In the genomic region with DNA sequence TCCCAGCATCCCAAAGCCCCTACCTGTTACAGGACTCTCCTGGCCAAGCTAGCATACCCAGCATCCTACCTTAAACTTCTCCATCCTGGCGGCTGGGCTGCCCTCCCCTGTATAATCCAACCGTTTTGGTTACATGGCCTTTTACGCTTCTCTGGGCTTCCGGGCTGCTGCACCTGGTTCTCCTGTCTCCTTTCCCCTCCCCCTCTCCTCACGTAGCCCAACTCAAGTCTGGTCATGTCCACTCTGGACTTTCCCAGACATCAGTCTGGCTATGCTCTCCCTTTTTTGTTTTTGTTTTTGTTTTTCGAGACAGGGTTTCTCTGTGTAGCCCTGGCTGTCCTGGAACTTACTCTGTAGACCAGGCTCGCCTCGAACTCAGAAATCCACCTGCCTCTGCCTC, we compare ENCODE assay signal across 29 mouse cellular contexts. TPM values are rescaled to one million over a fixed set of nuclear protein-coding genes. Genes with fewer than 3 reads are reported as not detected.
DNase-seq lines count a peak whose midpoint lies in the region; ATAC-seq and TF ChIP-seq lines count a peak whose summit lies in the region.
"Had no signal": no experiment of that assay in that cellular context is flagged by ENCODE, and none has a peak within 500 bp of the region (broad histone marks: within the 10 kb centered on the region; RNA-seq: fewer than 3 reads in every experiment).

No protein-coding gene starts in this region.

- H3K27me3 ChIP-seq in kidney, embryonic 16.5 days (ENCODE audit: insufficient read depth, low read length) = no peaks in the 10 kb centered on the region
- no peaks in the 10 kb centered on the region for H3K27me3 ChIP-seq in CH12.LX (replicated peaks)
- H3K27me3 ChIP-seq in ES-Bruce4 (ENCODE audit: control insufficient read depth, insufficient read depth, low read length, poor library complexity, severe bottlenecking) = no peaks in the 10 kb centered on the region
- H3K27me3 ChIP-seq: embryonic facial prominence, embryonic 13.5 days; forebrain, embryonic 12.5 days; forebrain, embryonic 15.5 days; heart, embryonic 12.5 days; heart, embryonic 15.5 days; hindbrain, embryonic 13.5 days; intestine, embryonic 15.5 days had no signal

- H3K4me1 ChIP-seq in kidney, embryonic 16.5 days (ENCODE audit: insufficient read depth, low read length) = peaks cover 13% of the 10 kb centered on the region
- H3K4me1 ChIP-seq in CH12.LX (ENCODE audit: control insufficient read depth in 1 of 2, insufficient read depth in 2 of 2) = peaks cover 9 to 47% of the 10 kb centered on the region in 2 experiments
- peaks cover 3% of the 10 kb centered on the region for H3K4me1 ChIP-seq in ES-Bruce4 (ENCODE audit: control insufficient read depth, insufficient read depth, low read length)

- dilution Hi-C loops in CH12.LX (cut with MboI; ENCODE audit: extremely low pct_ligation_motif_present, extremely low pct_unique_long_range_greater_than_20kb, low sequenced_read_pairs) = no loop called here

- intact Hi-C loops in left cerebral cortex, postnatal 25 days (cut with DNase I) = no loop called here

- peaks cover 32% of the 10 kb centered on the region for H3K79me2 ChIP-seq in CH12.LX (replicated peaks; ENCODE audit: control insufficient read depth, extremely low read depth, insufficient read depth, poor library complexity, severe bottlenecking)

- in situ Hi-C loops in CH12.LX (cut with MboI; ENCODE audit: low pct_ligation_motif_present, low pct_unique_long_range_greater_than_20kb, low sequenced_read_pairs) = no loop called here

- H3K4me2 ChIP-seq in kidney, embryonic 16.5 days (replicated peaks; ENCODE audit: low read depth, low read length) = no peak overlapping the region
- H3K4me2 ChIP-seq in CH12.LX (ENCODE audit: insufficient read depth, low read depth, poor library complexity, severe bottlenecking) = peak overlapping the region; percentile 63
- H3K4me2 ChIP-seq: embryonic facial prominence, embryonic 13.5 days; forebrain, embryonic 12.5 days; forebrain, embryonic 15.5 days; heart, embryonic 12.5 days; heart, embryonic 15.5 days; hindbrain, embryonic 13.5 days; intestine, embryonic 15.5 days had no signal

- no peak overlapping the region for H3K27ac ChIP-seq in kidney, embryonic 16.5 days (ENCODE audit: low read length)
- peak overlapping the region; percentile 57 for H3K27ac ChIP-seq in CH12.LX (ENCODE audit: insufficient read depth, low read depth)
- H3K27ac ChIP-seq in ES-Bruce4 (ENCODE audit: insufficient read depth, low read length) = peak overlapping the region; percentile 95
- H3K27ac ChIP-seq: embryonic facial prominence, embryonic 10.5 days; embryonic facial prominence, embryonic 13.5 days; forebrain, embryonic 12.5 days; forebrain, embryonic 15.5 days; heart, embryonic 15.5 days; hindbrain, embryonic 10.5 days; hindbrain, embryonic 13.5 days; intestine, embryonic 15.5 days had no signal

- TF ChIP-seq CTCF in CH12.LX (conservative IDR thresholded peaks at IDR 0.05 in 1 of 2, IDR thresholded peaks at IDR 0.05 in 1 of 2; ENCODE audit: low read depth in 2 of 2, low read length in 2 of 2) (no peak), ES-Bruce4 (IDR thresholded peaks at IDR 0.05; ENCODE audit: low read depth, low read length) (no peak)

- 0 out of 2 replicates have a peak overlapping the region, but pooled peaks have one; percentile 22 for H3K9ac ChIP-seq in kidney, embryonic 16.5 days (replicated peaks; ENCODE audit: low read length)
- peak overlapping the region; percentile 20 for H3K9ac ChIP-seq in CH12.LX (ENCODE audit: insufficient read depth, low read depth)
- H3K9ac ChIP-seq in ES-Bruce4 (ENCODE audit: low read depth, poor library complexity, severe bottlenecking) = peak overlapping the region; percentile 82
- H3K9ac ChIP-seq: embryonic facial prominence, embryonic 13.5 days; forebrain, embryonic 12.5 days; forebrain, embryonic 15.5 days; heart, embryonic 12.5 days; heart, embryonic 15.5 days; hindbrain, embryonic 13.5 days; intestine, embryonic 15.5 days had no signal

- TF ChIP-seq EP300 in CH12.LX (IDR thresholded peaks at IDR 0.05; ENCODE audit: low read length) = peak; percentile 43
- TF ChIP-seq EP300 in ES-Bruce4 (IDR thresholded peaks at IDR 0.05; ENCODE audit: insufficient read depth, low read depth, low read length) = peak; percentile 76; the same call in 1 of the 2 replicates

- H3K4me3 ChIP-seq in kidney, embryonic 16.5 days (ENCODE audit: low read length) = no peak overlapping the region
- peak overlapping the region; percentile 1 to 60 (median 54) for H3K4me3 ChIP-seq in CH12.LX (replicated peaks in 1 of 3; ENCODE audit: low read depth in 2 of 3, low read length in 2 of 3, poor library complexity in 1 of 3)
- peak overlapping the region; percentile 47 for H3K4me3 ChIP-seq in ES-Bruce4 (ENCODE audit: low read depth, low read length)
- H3K4me3 ChIP-seq: embryonic facial prominence, embryonic 10.5 days; embryonic facial prominence, embryonic 13.5 days; erythroblast, embryonic 14.5 days; forebrain, embryonic 12.5 days; forebrain, embryonic 15.5 days; heart, embryonic 12.5 days; heart, embryonic 15.5 days; hindbrain, embryonic 10.5 days; hindbrain, embryonic 13.5 days; intestine, embryonic 15.5 days had no signal

- TF ChIP-seq POLR2A in CH12.LX (IDR thresholded peaks at IDR 0.05; ENCODE audit: low read depth, low read length) (peak; percentile 65), ES-Bruce4 (IDR thresholded peaks at IDR 0.05; ENCODE audit: insufficient read depth, low read length) (no peak)

- H3K9me3 ChIP-seq in kidney, embryonic 16.5 days (ENCODE audit: low read length) = no peaks in the 10 kb centered on the region
- H3K9me3 ChIP-seq in CH12.LX (replicated peaks; ENCODE audit: low read length) (peaks cover 6% of the 10 kb centered on the region), ES-Bruce4 (replicated peaks; ENCODE audit: control insufficient read depth, insufficient read depth, low read length, poor library complexity, severe bottlenecking) (no peaks in the 10 kb centered on the region)
- H3K9me3 ChIP-seq: embryonic facial prominence, embryonic 10.5 days; embryonic facial prominence, embryonic 13.5 days; forebrain, embryonic 15.5 days; heart, embryonic 12.5 days; heart, embryonic 15.5 days; hindbrain, embryonic 10.5 days; hindbrain, embryonic 13.5 days; intestine, embryonic 15.5 days had no signal

- DNase-seq in kidney, adult 9 months = no peak
- DNase-seq in CH12.LX (ENCODE audit: extremely low read depth) (peak; percentile 34), R1 (ENCODE audit: low read depth, low spot score) (peak; percentile 45)
- no peak for DNase-seq in adrenal gland, adult 8-10 months
- DNase-seq in left cerebral cortex, postnatal 25 days (ENCODE audit: low spot score in 2 of 2) = no peak
- DNase-seq: adrenal gland, adult 2 months; adrenal gland, postnatal 25 days; B cell, adult 2 months; cerebellum, adult 2 months; cerebellum, postnatal 10 days; cerebellum, postnatal 36 days; embryo, embryonic 11 days; gastrocnemius, postnatal 25 days; heart, adult 18-20 months; heart, postnatal 10 days; heart, postnatal 36 days had no signal

- whole genome bisulfite sequencing in kidney, embryonic 16.5 days = 79% methylated on average over 8 of the region's 8 CpGs

- no peak for TF ChIP-seq RAD21 in CH12.LX (IDR thresholded peaks at IDR 0.05; ENCODE audit: low read depth, low read length)

- no peak for ATAC-seq in kidney, embryonic 16.5 days (ENCODE audit: low FRiP score, low TSS enrichment)
- ATAC-seq: forebrain, embryonic 15.5 days; hindbrain, embryonic 16.5 days; intestine, embryonic 15.5 days had no signal

- no peaks in the 10 kb centered on the region for H3K36me3 ChIP-seq in kidney, embryonic 16.5 days (ENCODE audit: insufficient read depth, low read length)
- H3K36me3 ChIP-seq in CH12.LX (replicated peaks in 1 of 2; ENCODE audit: control insufficient read depth in 1 of 2, insufficient read depth in 1 of 2, low read length in 1 of 2) (peaks cover 2 to 6% of the 10 kb centered on the region in 2 experiments), ES-Bruce4 (ENCODE audit: control insufficient read depth, insufficient read depth, low read length, poor library complexity, severe bottlenecking) (no peaks in the 10 kb centered on the region)
- H3K36me3 ChIP-seq: embryonic facial prominence, embryonic 13.5 days; forebrain, embryonic 12.5 days; forebrain, embryonic 15.5 days; heart, embryonic 12.5 days; heart, embryonic 15.5 days; hindbrain, embryonic 13.5 days; intestine, embryonic 15.5 days had no signal

TF ChIP-seq in CH12.LX, 34 proteins besides CTCF, POLR2A, EP300 and RAD21 (continues in another document):
- TF ChIP-seq ETS1 (conservative IDR thresholded peaks at IDR 0.05; ENCODE audit: low read depth, low read length) (peak; percentile 58; the same call in 1 of the 2 replicates), JUND (conservative IDR thresholded peaks at IDR 0.05; ENCODE audit: low read depth, low read length) (no peak), MAZ (IDR thresholded peaks at IDR 0.05; ENCODE audit: low read depth, low read length) (0 out of 2 replicates have a peak, but pooled peaks have one; percentile 55), JUN (IDR thresholded peaks at IDR 0.05; ENCODE audit: insufficient read depth, low read depth, low read length) (no peak), CHD1 (IDR thresholded peaks at IDR 0.05; ENCODE audit: low read depth, low read length) (peak; percentile 98)

RNA-seq across cellular contexts. Expression of gene Ube2n, which starts 2.3 kb away (rescaled TPM):
- polyA plus RNA-seq in kidney, embryonic 16.5 days (2015; fragmentation: Nextera tagmentation; extraction: Ambion mirVana) = 338 and 353 TPM in 2 replicates
- total RNA-seq in CH12.LX (2012; rRNA removed) (71.9 and 117 TPM in 2 replicates), CH12.LX (2014; rRNA removed) (217 and 237 TPM in 2 replicates)
- polyA plus RNA-seq in CH12.LX (2012; ENCODE audit: insufficient read length, low read depth) (243 and 265 TPM in 2 replicates), ES-Bruce4 (2011; ENCODE audit: insufficient read depth, insufficient read length, low read depth, missing spikeins) (280 and 301 TPM in 2 replicates)
- total RNA-seq in adrenal gland, adult 8-10 months (2022) = 100 to 1,000 TPM; 129 to 155 (median 138) TPM
- 100 to 1,000 TPM; 184 to 202 TPM for total RNA-seq in left cerebral cortex, postnatal 25 days (2021)

RNA-seq across cellular contexts. Expression of gene Mrpl42, which starts 10.9 kb away (rescaled TPM):
- polyA plus RNA-seq in kidney, embryonic 16.5 days (2015; fragmentation: Nextera tagmentation; extraction: Ambion mirVana) = 318 and 319 TPM in 2 replicates
- 161 and 198 TPM in 2 replicates for total RNA-seq in CH12.LX (2012; rRNA removed)
- total RNA-seq in CH12.LX (2014; rRNA removed) = 381 and 389 TPM in 2 replicates
- 197 and 223 TPM in 2 replicates for polyA plus RNA-seq in CH12.LX (2012; ENCODE audit: insufficient read length, low read depth)
- 238 and 240 TPM in 2 replicates for polyA plus RNA-seq in ES-Bruce4 (2011; ENCODE audit: insufficient read depth, insufficient read length, low read depth, missing spikeins)
- total RNA-seq in adrenal gland, adult 8-10 months (2022) = 10 to 100 TPM; 80.4 to 93.6 (median 88.5) TPM
- total RNA-seq in left cerebral cortex, postnatal 25 days (2021) = 10 to 100 TPM; 67.1 to 72.1 TPM

RNA-seq across cellular contexts. Expression of gene Nudt4, which starts 51.3 kb away (rescaled TPM):
- 119 and 132 TPM in 2 replicates for polyA plus RNA-seq in kidney, embryonic 16.5 days (2015; fragmentation: Nextera tagmentation; extraction: Ambion mirVana)
- 23.7 and 33.2 TPM in 2 replicates for total RNA-seq in CH12.LX (2012; rRNA removed)
- 38.0 and 39.2 TPM in 2 replicates for total RNA-seq in CH12.LX (2014; rRNA removed)
- polyA plus RNA-seq in CH12.LX (2012; ENCODE audit: insufficient read length, low read depth) = 61.1 and 67.4 TPM in 2 replicates
- polyA plus RNA-seq in ES-Bruce4 (2011; ENCODE audit: insufficient read depth, insufficient read length, low read depth, missing spikeins) = 128 and 133 TPM in 2 replicates
- total RNA-seq in adrenal gland, adult 8-10 months (2022) = 100 to 1,000 TPM in 3 of 4 experiments, 10 to 100 TPM in 1; 94.5 to 230 (median 162) TPM
- 100 to 1,000 TPM; 146 to 170 TPM for total RNA-seq in left cerebral cortex, postnatal 25 days (2021)

Comparison
In these comparisons a context has a peak if more than half of its experiments do, and no peak if none do; other contexts are left out.
1. H3K9ac ChIP-seq: peak in every context shown above with its lines; median percentile 82 in ES-Bruce4; 22 in kidney, embryonic 16.5 days; 20 in CH12.LX.
2. DNase-seq: peak in CH12.LX (single experiment) and R1 (single experiment); none in kidney, adult 9 months (single experiment), adrenal gland, adult 8-10 months (single experiment) and left cerebral cortex, postnatal 25 days (0 of 2).